Mouse (Mus musculus): ENCODE measurements around the gene Ptprm. TPM values are rescaled to one million over a fixed set of nuclear protein-coding genes. Genes with fewer than 3 reads are reported as not detected.

Gene Ptprm
- polyA plus RNA-seq, 1 experiment from 2014 or later = 17.6 TPM

DNA sequence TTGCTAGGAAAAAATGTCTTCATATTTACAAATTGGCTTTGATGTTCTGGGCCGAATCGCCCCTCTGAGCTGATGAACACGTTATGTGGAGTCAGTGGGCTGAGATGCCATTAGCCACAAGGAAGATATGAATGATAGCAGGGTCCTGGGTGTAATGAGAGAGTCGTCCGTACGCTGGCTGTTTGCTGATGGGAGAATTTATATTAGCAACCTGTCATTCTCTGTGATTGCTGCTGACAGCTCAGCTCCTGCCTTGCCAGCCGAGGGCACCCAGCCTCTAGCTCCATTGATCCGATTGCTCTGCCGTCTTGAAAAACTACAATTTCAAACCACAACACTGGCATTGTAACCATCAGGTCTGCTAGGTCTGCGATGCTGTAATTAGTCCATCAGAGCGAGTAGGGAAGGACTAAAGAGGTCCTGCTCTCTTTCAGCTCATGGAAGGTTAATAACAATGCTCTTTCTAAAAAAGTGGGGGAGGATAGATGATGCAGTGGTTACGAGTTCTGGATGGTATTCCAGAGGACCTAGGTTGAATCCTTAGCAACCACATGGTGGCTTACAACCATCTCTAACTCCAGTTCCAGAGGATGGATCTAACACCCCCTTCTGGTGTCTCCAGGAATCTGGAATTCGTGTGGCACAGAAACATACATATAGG lies 734.1 kb downstream of the Ptprm start:
- no peak overlapping the region for H3K4me3 ChIP-seq (replicated peaks)
- no peaks in the 10 kb centered on the region for H3K27me3 ChIP-seq
- H3K27ac ChIP-seq (replicated peaks) = no peak overlapping the region
- 62% methylated on average over 13 of the region's 13 CpGs for WGBS
- H3K9ac ChIP-seq = no peak overlapping the region
- no peaks in the 10 kb centered on the region for H3K4me1 ChIP-seq
- H3K9me3 ChIP-seq (replicated peaks) = no peaks in the 10 kb centered on the region
- H3K36me3 ChIP-seq = no peaks in the 10 kb centered on the region
- no peak for ATAC-seq (ENCODE audit: insufficient number of reproducible peaks, low FRiP score, low TSS enrichment, low read depth)
- no peak overlapping the region for H3K4me2 ChIP-seq (replicated peaks)

- Histone ChIP-seq H3K27me3 (no peaks in the 10 kb centered on the region), H3K4me1 (no peaks in the 10 kb centered on the region), H3K9me3 (replicated peaks) (no peaks in the 10 kb centered on the region), H3K27ac (replicated peaks) (no peak overlapping the region), H3K9ac (no peak overlapping the region), H3K4me3 (replicated peaks) (no peak overlapping the region), H3K4me2 (replicated peaks) (no peak overlapping the region), H3K36me3 (no peaks in the 10 kb centered on the region)
- 90% methylated on average over 3 of the region's 3 CpGs for WGBS
- no peak for ATAC-seq (ENCODE audit: insufficient number of reproducible peaks, low FRiP score, low TSS enrichment, low read depth)
Observed at GRCm38 (mm10) chr17:66619255-66619826, 734.9 kb downstream of the Ptprm start.

Small RNA genes lying within 50 kb of the gene (microRNA-seq; reads per million reads assigned to microRNA genes)
- gene Mir5709 (ENCODE audit: borderline number of aligned reads) = not detected
